Mouse (Mus musculus) cortical plate, adult 2 months (tissue): ENCODE measurements around the gene Gal3st2. TPM values are rescaled to one million over a fixed set of nuclear protein-coding genes. Genes with fewer than 3 reads are reported as not detected.
"Not testable (repeated sequence)": the region's sequence is repeated elsewhere in the genome, so short reads cannot be mapped to it uniquely, and the experiment has no call there.

Source experiments
- H3K27ac ChIP-seq: fragments of 200-500 bp; 2 replicates; pipeline ENCODE4 v1.5.1; 2012; ENCODE audit warnings: low read length, control low read depth, inconsistent platforms; ENCODE audit not compliant: insufficient read depth
- H3K4me1 ChIP-seq: fragments of 200-500 bp; 2 replicates; pipeline ENCODE4 v1.6.1; 2011; ENCODE audit warnings: low read length; ENCODE audit not compliant: control insufficient read depth, insufficient read depth
- H3K4me3 ChIP-seq: fragments of 200-500 bp; 2 replicates; pipeline ENCODE4 v1.5.1; 2011; ENCODE audit warnings: mild to moderate bottlenecking, low read length, control low read depth; ENCODE audit not compliant: insufficient read depth
- CTCF ChIP-seq: fragments of 200-500 bp; IDR thresholded peaks from 2 replicates; pipeline ENCODE4 v1.5.1; 2011; ENCODE audit warnings: mild to moderate bottlenecking, control low read depth, low read length; ENCODE audit not compliant: insufficient read depth; ENCODE audit errors: extremely low read depth
- POLR2A ChIP-seq: fragments of 200-500 bp; IDR thresholded peaks from 2 replicates; pipeline ENCODE4 v1.6.1; 2011; ENCODE audit warnings: mild to moderate bottlenecking, low read length, control low read depth; ENCODE audit not compliant: insufficient read depth; ENCODE audit errors: extremely low read depth
- polyA plus RNA-seq: library from polyadenylated mRNA; depleted of rRNA; stranded (reverse); fragments of >200 nt; gene quantifications from 2 replicates; pipeline ENCODE4 v1.2.3, GENCODE M21; 2012; rRNA removed

The Gal3st2 gene
- not detected in 2 replicates for polyA plus RNA-seq

- H3K4me3 ChIP-seq, H3K27ac ChIP-seq, H3K4me1 ChIP-seq: not testable (repeated sequence)
Observed at GRCm38 (mm10) chr1:93861048-93861447, at the start of gene Gal3st2. Gene Gal3st2 (plus strand): TSS chr1:93861306.

GRCm38 (mm10) chr1:93811495-93812039 is 49.5 kb upstream of the Gal3st2 start:
- Histone ChIP-seq H3K27ac (no peak overlapping the region), H3K4me1 (no peaks in the 10 kb centered on the region), H3K4me3 (no peak overlapping the region)
- TF ChIP-seq CTCF: no peak
- no peak for TF ChIP-seq POLR2A

GRCm38 (mm10) chr1:93817823-93818532 is 43.1 kb upstream of the Gal3st2 start:
- no peak overlapping the region for H3K4me3 ChIP-seq
- no peaks in the 10 kb centered on the region for H3K4me1 ChIP-seq
- TF ChIP-seq POLR2A: no peak
- no peak for TF ChIP-seq CTCF
- H3K27ac ChIP-seq: no peak overlapping the region

- no peak overlapping the region for H3K27ac ChIP-seq
- H3K4me3 ChIP-seq: no peak overlapping the region
- no peak for TF ChIP-seq POLR2A
- no peak for TF ChIP-seq CTCF
- no peaks in the 10 kb centered on the region for H3K4me1 ChIP-seq
Observed at GRCm38 (mm10) chr1:93818722-93819121, 42.4 kb upstream of the Gal3st2 start.

- Histone ChIP-seq H3K4me3 (no peak overlapping the region), H3K27ac (peak overlapping the region; percentile 86; the same call in 1 of the 2 replicates), H3K4me1 (no peaks in the 10 kb centered on the region; the same call in 1 of the 2 replicates)
- TF ChIP-seq POLR2A (no peak), CTCF (no peak)
Observed at GRCm38 (mm10) chr1:93823796-93824495, 37.2 kb upstream of the Gal3st2 start.

- Histone ChIP-seq H3K4me3 (peak within 1 kb of the TSS; percentile 45), H3K27ac (peak within 1 kb of the TSS; percentile 86), H3K4me1 (no peaks in the 10 kb centered on the region; the same call in 1 of the 2 replicates)
- TF ChIP-seq POLR2A (no peak), CTCF (no peak)
Observed at GRCm38 (mm10) chr1:93824609-93825008, 36.5 kb upstream of the Gal3st2 start, which contains the start of gene D2hgdh. Gene D2hgdh (plus strand): TSS chr1:93824909.

- H3K4me1 ChIP-seq: no peaks in the 10 kb centered on the region; the same call in 1 of the 2 replicates
- peak overlapping the region; percentile 45 for H3K4me3 ChIP-seq
- H3K27ac ChIP-seq: peak overlapping the region; percentile 86
- TF ChIP-seq POLR2A (peak; percentile 98; the same call in 1 of the 2 replicates), CTCF (no peak)
Observed at GRCm38 (mm10) chr1:93825105-93825674, 35.9 kb upstream of the Gal3st2 start.

- H3K4me3 ChIP-seq: peak overlapping the region; percentile 45
- TF ChIP-seq CTCF (no peak), POLR2A (no peak)
- no peaks in the 10 kb centered on the region; the same call in 1 of the 2 replicates for H3K4me1 ChIP-seq
- H3K27ac ChIP-seq: peak overlapping the region; percentile 18
Observed at GRCm38 (mm10) chr1:93825771-93826539, 35.2 kb upstream of the Gal3st2 start.

GRCm38 (mm10) chr1:93826540-93826835 is 34.6 kb upstream of the Gal3st2 start:
- Histone ChIP-seq H3K4me1 (no peaks in the 10 kb centered on the region; the same call in 1 of the 2 replicates), H3K27ac (no peak overlapping the region), H3K4me3 (no peak overlapping the region)
- TF ChIP-seq POLR2A: no peak
- TF ChIP-seq CTCF: no peak

GRCm38 (mm10) chr1:93832754-93833360 is 28.2 kb upstream of the Gal3st2 start:
- H3K4me1 ChIP-seq, H3K4me3 ChIP-seq, H3K27ac ChIP-seq: not testable (repeated sequence)
